21 mouse cellular contexts compared by ENCODE assay signal in genomic region chr9:56687490-56687889, GRCm38 (mm10).
A peak's percentile ranks its signal among the peaks of the same experiment; 100 is the strongest.
DNase-seq lines count a peak whose midpoint lies in the region; ATAC-seq and TF ChIP-seq lines count a peak whose summit lies in the region.
"Had no signal": no experiment of that assay in that cellular context is flagged by ENCODE, and none has a peak within 500 bp of the region (broad histone marks: within the 10 kb centered on the region; RNA-seq: fewer than 3 reads in every experiment).

No protein-coding gene starts in this region.

- H3K9ac ChIP-seq in lung, embryonic 16.5 days (ENCODE audit: low read length), result no peak overlapping the region
- H3K9ac ChIP-seq in embryonic facial prominence, embryonic 12.5 days, result peak overlapping the region; percentile 33; the same call in 1 of the 2 replicates
- H3K9ac ChIP-seq: forebrain, embryonic 15.5 days; heart, embryonic 15.5 days; limb, embryonic 12.5 days; liver, embryonic 15.5 days had no signal

- ATAC-seq in lung, embryonic 16.5 days (ENCODE audit: low read depth), result no peak
- no peak for ATAC-seq in embryonic facial prominence, embryonic 12.5 days (ENCODE audit: insufficient number of reproducible peaks, insufficient read depth, low FRiP score, low TSS enrichment)
- ATAC-seq: intestine, postnatal 0 days had no signal

- H3K27me3 ChIP-seq in heart, embryonic 10.5 days (ENCODE audit: insufficient read depth, poor library complexity, severe bottlenecking), result peaks cover 7% of the 10 kb centered on the region
- H3K27me3 ChIP-seq in lung, embryonic 16.5 days (ENCODE audit: control insufficient read depth, insufficient read depth, low read depth, low read length), result no peaks in the 10 kb centered on the region
- no peaks in the 10 kb centered on the region; the same call in 1 of the 2 replicates for H3K27me3 ChIP-seq in embryonic facial prominence, embryonic 12.5 days
- H3K27me3 ChIP-seq: forebrain, embryonic 15.5 days; heart, embryonic 15.5 days; limb, embryonic 12.5 days; liver, embryonic 15.5 days had no signal

- H3K36me3 ChIP-seq in heart, embryonic 10.5 days, result no peaks in the 10 kb centered on the region
- H3K36me3 ChIP-seq in lung, embryonic 16.5 days (ENCODE audit: control insufficient read depth, insufficient read depth, low read length), result no peaks in the 10 kb centered on the region
- no peaks in the 10 kb centered on the region for H3K36me3 ChIP-seq in embryonic facial prominence, embryonic 12.5 days
- H3K36me3 ChIP-seq: forebrain, embryonic 15.5 days; heart, embryonic 15.5 days; hindbrain, embryonic 10.5 days; limb, embryonic 12.5 days; liver, embryonic 15.5 days had no signal

- WGBS in heart, embryonic 10.5 days, result 73% methylated on average over 5 of the region's 5 CpGs
- 64% methylated on average over 5 of the region's 5 CpGs for WGBS in lung, embryonic 16.5 days
- WGBS in embryonic facial prominence, embryonic 12.5 days, result 82% methylated on average over 5 of the region's 5 CpGs

- no peak overlapping the region for H3K4me3 ChIP-seq in heart, embryonic 10.5 days
- H3K4me3 ChIP-seq in left cerebral cortex, adult 2 months, result no peak overlapping the region
- H3K4me3 ChIP-seq in lung, embryonic 16.5 days (ENCODE audit: low read length), result no peak overlapping the region
- H3K4me3 ChIP-seq in embryonic facial prominence, embryonic 12.5 days, result no peak overlapping the region
- H3K4me3 ChIP-seq: forebrain, embryonic 15.5 days; heart, embryonic 15.5 days; hindbrain, embryonic 10.5 days; limb, embryonic 12.5 days; liver, embryonic 15.5 days; myocyte had no signal

- no peak for DNase-seq in heart, embryonic 10.5 days (ENCODE audit: low spot score)
- no peak for DNase-seq in heart, postnatal 10 days
- no peak for DNase-seq in left cerebral cortex, adult 2 months (ENCODE audit: extremely low spot score in 1 of 2, low spot score in 2 of 2)
- no peak for DNase-seq in left cerebral cortex, adult 8-10 months (ENCODE audit: low spot score in 2 of 2)
- DNase-seq in lung, postnatal 14 days, result no peak
- DNase-seq in cerebellum, adult 11-12 months, result no peak
- DNase-seq: adrenal gland, postnatal 25 days; gastrocnemius, postnatal 14 days; lung, postnatal 36 days; right cerebral cortex, postnatal 4 days; thymus, adult 18-20 months; thymus, postnatal 36 days had no signal

- H3K4me2 ChIP-seq in lung, embryonic 16.5 days (ENCODE audit: low read depth, low read length), result no peak overlapping the region
- H3K4me2 ChIP-seq in embryonic facial prominence, embryonic 12.5 days (replicated peaks), result no peak overlapping the region
- H3K4me2 ChIP-seq: forebrain, embryonic 15.5 days; heart, embryonic 15.5 days; limb, embryonic 12.5 days; liver, embryonic 15.5 days had no signal

- peaks cover 41% of the 10 kb centered on the region for H3K4me1 ChIP-seq in heart, embryonic 10.5 days
- H3K4me1 ChIP-seq in lung, embryonic 16.5 days (replicated peaks; ENCODE audit: control insufficient read depth, insufficient read depth, low read length), result peaks cover 12% of the 10 kb centered on the region
- H3K4me1 ChIP-seq in embryonic facial prominence, embryonic 12.5 days, result peaks cover 26% of the 10 kb centered on the region
- H3K4me1 ChIP-seq: liver, embryonic 15.5 days had no signal

- intact Hi-C loops in heart, postnatal 10 days (cut with DNase I), result no loop called here
- intact Hi-C loops in left cerebral cortex, adult 2 months (cut with DNase I), result loop anchor here (1.0 kb wide), 1 partner anchor 29 kb away; no protein-coding TSS in a partner anchor

- H3K9me3 ChIP-seq in heart, embryonic 10.5 days, result no peaks in the 10 kb centered on the region
- no peaks in the 10 kb centered on the region for H3K9me3 ChIP-seq in lung, embryonic 16.5 days (ENCODE audit: control insufficient read depth, low read length)
- H3K9me3 ChIP-seq in embryonic facial prominence, embryonic 12.5 days, result no peaks in the 10 kb centered on the region
- H3K9me3 ChIP-seq: forebrain, embryonic 15.5 days; heart, embryonic 15.5 days; hindbrain, embryonic 10.5 days; limb, embryonic 12.5 days; liver, embryonic 15.5 days had no signal

- no peak for TF ChIP-seq CTCF in left cerebral cortex, adult 2 months (IDR thresholded peaks at IDR 0.05)

- H3K27ac ChIP-seq in heart, embryonic 10.5 days, result 0 out of 2 replicates have a peak overlapping the region, but pooled peaks have one; percentile 71
- peak overlapping the region; percentile 92 for H3K27ac ChIP-seq in left cerebral cortex, adult 2 months
- H3K27ac ChIP-seq in lung, embryonic 16.5 days (ENCODE audit: low read length), result 0 out of 2 replicates have a peak overlapping the region, but pooled peaks have one; percentile 5
- peak overlapping the region; percentile 74 for H3K27ac ChIP-seq in embryonic facial prominence, embryonic 12.5 days
- H3K27ac ChIP-seq: forebrain, embryonic 15.5 days; limb, embryonic 12.5 days; liver, embryonic 15.5 days had no signal

Comparison
In these comparisons a context has a peak if more than half of its experiments do, and no peak if none do; other contexts are left out.
1. H3K27ac ChIP-seq: peak in every context shown above with its lines; median percentile 92 in left cerebral cortex, adult 2 months; 74 in embryonic facial prominence, embryonic 12.5 days; 71 in heart, embryonic 10.5 days; 5 in lung, embryonic 16.5 days.